Mouse (Mus musculus): Measurements from ENCODE around the gene Kdelc2. TPM values are rescaled to one million over a fixed set of nuclear protein-coding genes. Genes with fewer than 3 reads are reported as not detected.
A peak's percentile ranks its signal among the peaks of the same experiment; 100 is the strongest.

Gene Kdelc2
- polyA plus RNA-seq, 1 experiment from 2014 or later = 5.8 TPM

DNA sequence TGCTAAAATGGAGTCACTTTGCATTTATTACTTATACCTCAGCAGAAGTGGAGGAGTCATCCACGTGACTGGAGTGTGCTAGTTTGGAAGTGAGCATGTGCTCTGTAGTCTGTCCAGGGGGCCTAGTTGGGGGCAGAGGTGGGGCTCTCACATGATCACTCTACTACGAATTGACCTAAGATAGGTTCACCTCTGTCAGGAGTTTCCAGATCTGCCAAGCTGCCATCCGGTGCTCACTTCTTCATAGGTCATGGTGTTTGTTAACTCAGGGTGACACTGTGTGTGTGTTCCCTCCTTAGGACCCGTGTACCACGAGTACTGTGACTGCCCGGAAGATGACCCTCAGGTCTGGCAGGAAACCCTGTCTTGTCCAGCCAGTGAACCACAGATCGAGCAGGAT, 6.3 kb downstream of the Kdelc2 start:
- whole genome bisulfite sequencing = 91% methylated on average over 7 of the region's 7 CpGs
- Histone ChIP-seq H3K4me1 (no peaks in the 10 kb centered on the region), H3K36me3 (replicated peaks) (no peaks in the 10 kb centered on the region), H3K9ac (no peak overlapping the region), H3K27ac (no peak overlapping the region), H3K4me3 (no peak overlapping the region), H3K9me3 (no peaks in the 10 kb centered on the region), H3K4me2 (no peak overlapping the region), H3K27me3 (replicated peaks) (0 out of 2 replicates have a peak, but pooled peaks cover 3% of the 10 kb centered on the region)
- ATAC-seq (replicated peaks) = no peak

DNA sequence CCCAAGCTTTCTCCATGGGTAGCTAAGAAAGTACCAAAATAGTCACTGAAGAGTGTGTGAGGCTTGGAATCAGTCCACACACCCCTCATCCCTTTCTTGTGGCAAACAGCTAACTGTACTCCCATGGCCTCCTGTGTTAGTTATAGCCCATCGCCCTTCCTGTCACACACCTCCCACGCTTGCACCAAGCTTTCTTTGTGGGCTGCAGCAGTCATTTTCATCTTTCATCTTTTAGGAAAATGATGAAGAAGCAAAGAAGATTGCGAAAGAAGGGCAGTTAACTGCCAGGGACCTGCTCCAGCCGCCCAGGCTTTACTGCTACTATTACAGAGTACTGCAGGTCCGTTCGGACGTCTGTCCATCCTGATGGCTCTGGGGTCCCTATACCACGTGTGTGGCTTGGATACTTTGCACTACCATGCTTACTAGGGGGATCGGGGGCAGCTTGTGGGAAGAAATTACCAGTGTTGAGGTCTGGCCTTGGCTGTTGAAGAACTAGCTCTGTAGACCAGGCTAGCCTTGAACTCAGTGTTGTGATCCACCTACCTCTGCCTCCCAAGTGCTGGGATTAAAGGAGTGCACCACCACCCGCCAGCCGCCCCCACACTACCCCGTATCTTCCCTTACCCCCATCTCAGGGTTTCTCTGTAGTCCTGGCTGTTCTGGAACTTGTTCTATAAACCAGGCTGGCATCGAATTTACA, 14.0 kb downstream of the Kdelc2 start:
- no peaks in the 10 kb centered on the region for H3K36me3 ChIP-seq (replicated peaks)
- WGBS = 83% methylated on average over 13 of the region's 13 CpGs
- H3K27me3 ChIP-seq (replicated peaks) = no peaks in the 10 kb centered on the region
- H3K27ac ChIP-seq = no peak overlapping the region
- H3K9me3 ChIP-seq = no peaks in the 10 kb centered on the region
- no peak overlapping the region for H3K9ac ChIP-seq
- H3K4me1 ChIP-seq = peaks cover 4% of the 10 kb centered on the region; the same call in 1 of the 2 replicates
- no peak for ATAC-seq (replicated peaks)
- H3K4me3 ChIP-seq = no peak overlapping the region
- no peak overlapping the region for H3K4me2 ChIP-seq

DNA sequence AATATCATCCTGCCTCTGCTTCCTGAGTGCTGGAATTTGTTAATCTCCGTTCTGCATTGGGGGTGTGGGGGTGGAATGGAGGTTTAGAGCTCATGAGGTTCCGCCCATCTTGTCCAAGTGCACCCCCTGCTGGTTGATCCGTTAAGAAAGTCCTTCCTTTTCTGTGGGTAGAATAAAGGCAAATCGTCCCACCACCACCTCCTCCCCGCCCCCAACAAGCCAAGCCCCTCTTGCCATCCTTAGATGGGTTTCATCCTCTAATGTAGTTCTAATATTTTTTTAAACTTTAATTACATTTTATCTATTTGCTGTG, 14.5 kb downstream of the Kdelc2 start:
- no peak overlapping the region for H3K4me3 ChIP-seq
- no peaks in the 10 kb centered on the region for H3K9me3 ChIP-seq
- no peak overlapping the region for H3K9ac ChIP-seq
- no peak for ATAC-seq (replicated peaks)
- H3K27me3 ChIP-seq (replicated peaks) = no peaks in the 10 kb centered on the region
- H3K36me3 ChIP-seq (replicated peaks) = no peaks in the 10 kb centered on the region
- no peak overlapping the region for H3K4me2 ChIP-seq
- WGBS = 10% methylated on average over 5 of the region's 5 CpGs
- H3K4me1 ChIP-seq = peaks cover 4% of the 10 kb centered on the region; the same call in 1 of the 2 replicates
- H3K27ac ChIP-seq = no peak overlapping the region

DNA sequence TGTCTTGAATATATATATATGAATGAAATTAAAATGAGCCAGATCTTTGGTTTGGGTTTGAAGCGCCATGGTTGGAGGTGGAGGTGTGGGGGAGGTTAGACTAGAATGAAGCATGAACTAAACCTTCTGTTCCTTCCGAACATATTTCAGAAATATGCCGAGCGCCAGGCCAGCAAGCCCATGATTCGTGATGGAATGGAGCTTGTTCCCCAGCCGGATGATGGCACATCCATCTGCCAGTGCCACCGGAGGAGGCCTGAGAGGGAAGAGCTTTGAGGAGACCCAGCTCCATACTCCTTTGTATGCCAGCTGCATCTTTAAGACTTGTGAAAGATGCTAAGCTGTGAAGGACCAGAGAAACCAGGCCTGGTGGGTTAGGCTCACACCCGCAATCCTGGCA, 15.7 kb downstream of the Kdelc2 start:
- Histone ChIP-seq H3K4me2 (no peak overlapping the region), H3K27ac (no peak overlapping the region), H3K9me3 (no peaks in the 10 kb centered on the region), H3K4me3 (no peak overlapping the region), H3K27me3 (replicated peaks) (no peaks in the 10 kb centered on the region), H3K9ac (no peak overlapping the region), H3K4me1 (peaks cover 7% of the 10 kb centered on the region; the same call in 1 of the 2 replicates), H3K36me3 (replicated peaks) (no peaks in the 10 kb centered on the region)
- no peak for ATAC-seq (replicated peaks)
- WGBS = 93% methylated on average over 8 of the region's 8 CpGs

DNA sequence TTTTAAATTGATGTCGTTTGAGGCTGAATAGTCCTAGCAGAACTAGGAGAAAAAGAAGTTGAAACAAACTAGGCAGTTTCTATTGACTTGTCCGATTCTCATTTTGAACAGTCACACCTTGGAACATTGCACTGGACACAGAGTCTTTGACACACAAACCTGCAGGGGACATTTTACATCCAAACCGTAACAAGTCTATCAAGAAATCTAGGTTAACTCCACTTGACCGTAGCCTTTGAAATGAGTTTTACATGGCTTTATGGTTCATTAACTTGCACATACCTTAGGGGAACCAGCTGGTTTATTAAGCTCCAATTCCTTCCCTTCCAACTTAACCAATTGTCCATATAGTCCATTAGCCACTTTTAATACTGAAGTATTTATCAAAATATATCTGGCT, 16.9 kb downstream of the Kdelc2 start:
- peaks cover 18% of the 10 kb centered on the region for H3K4me1 ChIP-seq
- no peaks in the 10 kb centered on the region for H3K36me3 ChIP-seq (replicated peaks)
- H3K27ac ChIP-seq = no peak overlapping the region
- H3K9me3 ChIP-seq = no peaks in the 10 kb centered on the region
- H3K9ac ChIP-seq = no peak overlapping the region
- H3K4me2 ChIP-seq = no peak overlapping the region
- H3K27me3 ChIP-seq (replicated peaks) = no peaks in the 10 kb centered on the region
- 85% methylated on average over 4 of the region's 4 CpGs for WGBS
- no peak overlapping the region for H3K4me3 ChIP-seq
- ATAC-seq (replicated peaks) = no peak

DNA sequence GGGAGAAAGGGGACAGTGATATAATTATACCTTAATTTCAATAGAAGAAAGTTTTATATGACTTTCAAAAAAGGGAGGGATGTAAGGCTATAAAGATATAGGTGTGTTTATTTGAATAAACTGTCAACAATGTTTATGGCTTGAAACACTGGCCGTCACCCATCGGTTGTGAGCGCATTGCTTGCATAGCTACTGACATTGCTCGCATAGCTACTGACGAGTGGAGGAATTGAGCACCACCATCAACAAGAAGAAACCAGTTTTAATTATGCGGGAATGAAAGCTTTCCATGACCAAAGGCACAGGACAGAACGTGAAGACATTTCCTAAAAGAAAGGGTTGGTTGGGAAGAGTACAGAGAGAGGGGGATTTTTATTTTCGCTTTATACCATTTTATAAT, 17.3 kb downstream of the Kdelc2 start:
- Histone ChIP-seq H3K27me3 (replicated peaks) (no peaks in the 10 kb centered on the region), H3K9me3 (no peaks in the 10 kb centered on the region), H3K4me3 (no peak overlapping the region), H3K27ac (no peak overlapping the region), H3K4me2 (no peak overlapping the region), H3K9ac (no peak overlapping the region), H3K4me1 (peaks cover 22% of the 10 kb centered on the region), H3K36me3 (replicated peaks) (no peaks in the 10 kb centered on the region)
- 87% methylated on average over 8 of the region's 8 CpGs for WGBS
- no peak for ATAC-seq (replicated peaks)

DNA sequence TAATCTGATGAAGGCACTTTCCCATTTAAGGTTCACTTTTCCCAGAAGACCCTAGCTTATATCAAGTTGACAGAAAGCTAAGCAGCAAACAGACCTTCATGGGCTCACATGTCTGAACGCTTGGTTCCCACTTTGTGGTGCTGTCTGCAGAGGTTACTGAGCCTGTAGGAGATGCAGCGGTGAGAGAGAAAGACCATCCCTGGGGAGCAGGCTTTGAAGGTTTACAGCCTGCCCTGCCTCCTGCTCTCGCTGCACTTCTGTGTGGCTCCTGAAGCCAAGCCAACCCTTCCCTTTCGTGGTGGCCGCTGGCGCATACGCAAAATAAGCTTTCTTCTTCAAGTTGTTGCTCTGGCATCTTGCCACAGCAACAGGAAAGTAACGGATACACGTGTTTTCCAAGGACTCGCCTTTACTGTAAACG, 18.5 kb downstream of the Kdelc2 start, which contains the start of gene 4930550C14Rik:
Gene 4930550C14Rik (plus strand): TSS at position 35 of the 421 bp plus-strand sequence.
- no peaks in the 10 kb centered on the region for H3K36me3 ChIP-seq (replicated peaks)
- 33% methylated on average over 11 of the region's 11 CpGs for WGBS
- no peak within 1 kb of the TSS for H3K27ac ChIP-seq
- ATAC-seq (replicated peaks) = no peak
- H3K9me3 ChIP-seq = no peaks in the 10 kb centered on the region
- no peaks in the 10 kb centered on the region for H3K27me3 ChIP-seq (replicated peaks)
- H3K9ac ChIP-seq = no peak within 1 kb of the TSS
- H3K4me1 ChIP-seq = peaks cover 22% of the 10 kb centered on the region
- peak within 1 kb of the TSS; percentile 6; the same call in 1 of the 2 replicates for H3K4me2 ChIP-seq
- H3K4me3 ChIP-seq = no peak within 1 kb of the TSS

DNA sequence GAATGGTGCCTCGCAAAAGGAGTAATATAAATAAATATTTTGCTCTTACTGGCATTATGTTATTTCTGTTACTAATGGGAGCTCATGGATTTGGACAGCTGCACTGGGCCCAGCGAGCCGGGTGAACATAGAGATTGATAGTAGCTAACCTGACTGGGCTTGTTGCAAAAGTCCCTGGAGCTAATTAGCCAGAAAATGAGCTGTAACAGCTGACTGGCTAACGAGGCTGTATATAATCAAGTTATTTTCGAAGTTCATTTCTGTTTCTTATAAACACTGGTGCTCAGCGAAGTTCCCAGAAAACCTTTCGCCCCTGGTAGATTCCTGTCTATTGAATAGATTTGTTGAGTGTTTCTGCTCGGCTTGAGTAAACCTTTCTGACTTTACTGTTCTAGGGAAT, 19.2 kb downstream of the Kdelc2 start:
- Histone ChIP-seq H3K9me3 (no peaks in the 10 kb centered on the region), H3K27ac (no peak overlapping the region), H3K4me3 (no peak overlapping the region), H3K4me2 (no peak overlapping the region), H3K27me3 (replicated peaks) (no peaks in the 10 kb centered on the region), H3K36me3 (replicated peaks) (no peaks in the 10 kb centered on the region), H3K4me1 (peaks cover 22% of the 10 kb centered on the region), H3K9ac (no peak overlapping the region)
- 82% methylated on average over 8 of the region's 8 CpGs for WGBS
- ATAC-seq (replicated peaks) = no peak

DNA sequence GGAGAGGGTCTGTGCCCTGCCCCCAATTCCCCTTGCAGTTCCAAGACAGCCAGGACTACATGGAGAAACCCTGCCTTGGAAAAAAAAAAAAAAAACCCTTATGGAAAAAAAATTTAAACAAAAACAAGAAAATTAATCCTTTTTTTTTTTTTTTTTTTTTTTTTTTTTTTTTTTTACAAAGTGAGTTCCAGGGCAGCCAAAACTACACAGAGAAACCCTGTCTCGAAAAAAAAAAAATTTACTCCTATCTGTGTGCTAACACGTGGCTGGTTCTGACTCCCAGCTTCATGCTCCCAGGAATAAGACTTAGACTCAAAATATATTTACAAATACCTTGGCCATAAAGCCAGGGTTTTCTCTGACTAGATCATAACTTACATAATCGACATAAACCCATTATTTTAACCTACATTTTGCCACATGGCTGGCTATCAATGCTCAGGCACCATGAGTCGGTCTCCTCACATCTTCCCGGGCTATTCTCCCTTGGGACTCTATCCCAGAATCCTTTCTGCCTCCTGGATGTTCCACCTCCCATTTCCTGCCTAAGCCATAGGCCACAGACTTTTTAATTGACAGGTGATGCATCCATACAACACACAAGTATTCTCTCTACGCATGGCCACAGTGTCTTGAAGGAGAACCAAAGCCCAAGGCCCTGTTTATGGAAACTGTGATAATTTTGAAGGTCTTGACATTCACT, 20.4 kb downstream of the Kdelc2 start:
- Histone ChIP-seq H3K4me1 (peaks cover 22% of the 10 kb centered on the region), H3K4me3 (no peak overlapping the region), H3K9me3 (no peaks in the 10 kb centered on the region), H3K27ac (peak overlapping the region; percentile 94), H3K4me2 (peak overlapping the region; percentile 56), H3K9ac (no peak overlapping the region), H3K36me3 (replicated peaks) (no peaks in the 10 kb centered on the region), H3K27me3 (replicated peaks) (no peaks in the 10 kb centered on the region)
- 72% methylated on average over 6 of the region's 6 CpGs for WGBS
- peak; percentile 78 for ATAC-seq (replicated peaks)

DNA sequence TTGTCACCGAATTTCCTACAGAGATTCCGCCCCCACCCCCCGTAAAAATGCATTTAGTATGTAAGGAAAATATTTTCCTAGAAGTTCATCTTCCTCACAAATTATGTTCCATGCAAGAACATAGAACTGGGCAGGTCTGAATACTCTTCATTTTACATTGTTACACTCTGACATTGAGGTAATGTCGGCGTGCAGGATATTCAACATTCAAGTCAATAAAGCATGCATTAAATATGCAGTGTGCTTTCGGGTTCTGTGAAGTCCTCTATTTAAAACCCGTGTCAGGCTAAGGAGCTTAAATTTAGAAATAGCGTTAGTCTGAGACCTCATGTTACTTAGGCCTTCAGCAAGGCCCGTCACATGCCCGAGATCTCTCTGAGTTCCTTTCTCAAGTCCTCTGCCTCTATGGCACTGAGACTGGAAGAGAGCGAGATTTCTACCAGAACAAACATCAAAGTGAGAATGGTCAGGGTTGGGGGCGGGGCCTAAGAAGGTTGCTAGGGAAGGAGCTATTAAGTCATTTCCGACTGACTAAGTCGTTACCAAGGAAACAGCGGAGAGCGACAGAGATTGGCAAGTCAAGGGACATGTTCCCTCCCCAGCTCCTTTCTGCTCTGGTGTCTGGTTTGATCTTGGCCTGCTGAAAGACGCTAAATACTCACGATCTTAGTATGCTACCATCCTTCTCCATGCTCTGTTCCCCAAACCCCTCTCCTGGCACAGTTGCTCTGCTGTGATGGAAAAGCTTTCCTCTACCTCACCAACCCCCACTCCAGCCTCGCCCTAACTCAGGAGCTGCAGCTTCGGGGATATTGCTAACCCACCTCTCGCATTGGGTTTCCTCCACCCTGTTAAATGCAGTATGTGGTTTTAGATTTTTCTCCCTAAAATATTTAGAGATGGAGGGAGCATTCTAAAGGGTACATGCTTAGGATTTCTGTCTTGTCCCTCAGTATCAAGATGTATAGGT, 21.2 kb downstream of the Kdelc2 start:
- Histone ChIP-seq H3K27ac (peak overlapping the region; percentile 94), H3K4me3 (peak overlapping the region; percentile 42), H3K27me3 (replicated peaks) (no peaks in the 10 kb centered on the region), H3K36me3 (replicated peaks) (no peaks in the 10 kb centered on the region), H3K4me1 (peaks cover 22% of the 10 kb centered on the region), H3K9ac (peak overlapping the region; percentile 44), H3K9me3 (no peaks in the 10 kb centered on the region), H3K4me2 (peak overlapping the region; percentile 56)
- WGBS = 16% methylated on average over 21 of the region's 21 CpGs
- peak; percentile 97 for ATAC-seq (replicated peaks)

DNA sequence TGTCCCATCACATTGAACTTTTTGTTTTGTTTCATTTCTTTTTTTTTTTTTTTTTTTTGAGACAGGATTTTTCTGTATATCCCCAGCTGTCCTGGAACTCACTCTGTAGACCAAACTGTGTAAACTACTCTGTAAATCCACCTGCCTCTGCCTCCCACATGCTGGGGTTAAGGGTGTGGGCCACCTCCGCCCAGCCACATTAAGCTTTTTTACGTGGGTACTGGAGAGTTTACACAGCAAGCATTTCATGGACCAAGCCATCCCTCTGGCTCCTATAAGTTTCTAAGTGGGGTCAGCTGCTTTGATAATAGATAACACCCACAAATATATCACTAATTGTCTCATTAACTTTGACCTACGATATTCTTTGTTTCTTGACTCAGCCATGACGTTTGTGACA, 24.7 kb downstream of the Kdelc2 start:
- H3K4me1 ChIP-seq = peaks cover 18% of the 10 kb centered on the region
- no peaks in the 10 kb centered on the region for H3K36me3 ChIP-seq (replicated peaks)
- H3K4me3 ChIP-seq = no peak overlapping the region
- H3K27me3 ChIP-seq (replicated peaks) = no peaks in the 10 kb centered on the region
- no peak overlapping the region for H3K9ac ChIP-seq
- H3K4me2 ChIP-seq = no peak overlapping the region
- no peaks in the 10 kb centered on the region for H3K9me3 ChIP-seq
- no peak for ATAC-seq (replicated peaks)
- no peak overlapping the region for H3K27ac ChIP-seq
- WGBS = 87% methylated on average over 4 of the region's 4 CpGs

DNA sequence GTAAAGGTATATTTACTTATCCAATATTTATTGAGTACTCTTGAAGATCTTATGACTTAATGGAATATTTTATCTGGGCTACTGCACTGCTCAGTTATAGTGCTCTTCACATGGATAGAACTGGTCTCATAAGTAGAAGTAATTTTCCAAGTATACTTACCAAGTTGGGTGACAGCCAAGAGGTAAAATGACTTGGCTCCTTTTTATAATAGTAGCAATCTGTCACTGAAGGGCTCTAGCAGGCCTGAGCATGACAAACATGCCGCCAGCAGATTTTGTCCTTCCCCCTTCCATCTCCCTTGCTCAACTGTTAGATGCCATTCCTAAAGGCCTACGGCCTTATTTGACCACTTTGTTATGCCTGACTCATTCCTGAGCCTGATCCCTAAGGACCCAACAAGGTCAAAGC, 25.1 kb downstream of the Kdelc2 start:
- Histone ChIP-seq H3K27me3 (replicated peaks) (no peaks in the 10 kb centered on the region), H3K9me3 (no peaks in the 10 kb centered on the region), H3K4me3 (no peak overlapping the region), H3K27ac (no peak overlapping the region), H3K36me3 (replicated peaks) (no peaks in the 10 kb centered on the region), H3K4me1 (peaks cover 18% of the 10 kb centered on the region), H3K9ac (no peak overlapping the region), H3K4me2 (no peak overlapping the region)
- WGBS = 88% methylated on average over 2 of the region's 2 CpGs
- ATAC-seq (replicated peaks) = no peak

Data from midbrain, embryonic 15.5 days (tissue).